Mouse (Mus musculus) kidney, adult 2 months (tissue): ENCODE measurements around the gene Asap2. TPM values are rescaled to one million over a fixed set of nuclear protein-coding genes. Genes with fewer than 3 reads are reported as not detected.

Source experiments
- DNase-seq: peaks from one replicate; pipeline ENCODE4 v3.0.0; 2021
- H3K27ac ChIP-seq: fragments of 200-500 bp; 2 replicates; pipeline ENCODE4 v1.5.1; 2012; ENCODE audit warnings: low read depth, low read length, control low read depth, inconsistent platforms; ENCODE audit not compliant: insufficient read depth
- H3K27me3 ChIP-seq: fragments of 200-500 bp; replicated peaks from 2 replicates; pipeline ENCODE4 v1.6.1; 2012; ENCODE audit warnings: mild to moderate bottlenecking, moderate library complexity, low read length, inconsistent platforms; ENCODE audit not compliant: control insufficient read depth, insufficient read depth
- H3K36me3 ChIP-seq: fragments of 200-500 bp; 2 replicates; pipeline ENCODE4 v1.6.1; 2012; ENCODE audit warnings: mild to moderate bottlenecking, moderate library complexity, low read length, inconsistent platforms; ENCODE audit not compliant: control insufficient read depth, insufficient read depth
- H3K4me1 ChIP-seq: fragments of 200-500 bp; 2 replicates; pipeline ENCODE4 v1.6.1; 2011; ENCODE audit warnings: low read length; ENCODE audit not compliant: control insufficient read depth, insufficient read depth
- H3K4me3 ChIP-seq: fragments of 200-500 bp; 2 replicates; pipeline ENCODE4 v1.5.1; 2011; ENCODE audit warnings: mild to moderate bottlenecking, low read depth, low read length, control low read depth; ENCODE audit not compliant: insufficient read depth
- CTCF ChIP-seq: fragments of 200-500 bp; conservative IDR thresholded peaks from 2 replicates; pipeline ENCODE4 v1.5.1; 2011; ENCODE audit warnings: low read depth, mild to moderate bottlenecking, control low read depth, low read length, moderate library complexity, mixed read lengths; ENCODE audit not compliant: insufficient read depth, insufficient read length
- POLR2A ChIP-seq: fragments of 200-500 bp; IDR thresholded peaks from one replicate; pipeline ENCODE4 v1.6.1; 2011; ENCODE audit warnings: low read depth, low read length, control low read depth
- WGBS: fragments of 180-500 bp; shearing (Covaris S2); methylation state at CpG from one replicate; pipeline ENCODE4 v1.1.7; 2018; 5-methylcytosine and 5-hydroxymethylcytosine counted together
- polyA plus RNA-seq: library from polyadenylated mRNA; depleted of rRNA; stranded (reverse); fragments of >200 nt; gene quantifications from 2 replicates; pipeline ENCODE4 v1.2.3, GENCODE M21; 2012

Gene Asap2
- polyA plus RNA-seq, 1 experiment = 8.2 TPM

DNA sequence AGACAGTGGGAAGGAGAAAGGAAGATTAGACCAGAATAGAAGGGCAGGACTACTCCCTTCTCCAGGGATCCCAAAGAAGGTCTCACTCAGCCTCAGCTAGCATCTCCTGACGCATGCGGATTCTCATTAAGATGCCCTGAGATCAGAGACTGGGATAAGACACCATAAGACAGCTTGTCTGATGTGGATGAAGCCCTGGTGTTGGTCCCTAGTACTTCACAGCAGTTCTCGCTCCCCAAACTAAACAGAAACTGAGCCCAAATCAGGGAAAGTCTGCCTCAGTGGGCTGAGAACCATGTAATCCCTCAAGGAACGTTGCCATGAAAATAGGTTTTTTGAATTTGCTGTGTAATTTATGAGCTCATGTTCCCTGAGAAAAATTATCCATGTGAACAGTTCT lies 136.3 kb downstream of the Asap2 start:
- Histone ChIP-seq H3K4me3 (no peak overlapping the region), H3K4me1 (peaks cover 7% of the 10 kb centered on the region), H3K27me3 (no peaks in the 10 kb centered on the region), H3K27ac (no peak overlapping the region), H3K36me3 (no peaks in the 10 kb centered on the region)
- DNase-seq = no peak
- WGBS = 92% methylated on average over 4 of the region's 4 CpGs
- TF ChIP-seq POLR2A (no peak), CTCF (no peak)

DNA sequence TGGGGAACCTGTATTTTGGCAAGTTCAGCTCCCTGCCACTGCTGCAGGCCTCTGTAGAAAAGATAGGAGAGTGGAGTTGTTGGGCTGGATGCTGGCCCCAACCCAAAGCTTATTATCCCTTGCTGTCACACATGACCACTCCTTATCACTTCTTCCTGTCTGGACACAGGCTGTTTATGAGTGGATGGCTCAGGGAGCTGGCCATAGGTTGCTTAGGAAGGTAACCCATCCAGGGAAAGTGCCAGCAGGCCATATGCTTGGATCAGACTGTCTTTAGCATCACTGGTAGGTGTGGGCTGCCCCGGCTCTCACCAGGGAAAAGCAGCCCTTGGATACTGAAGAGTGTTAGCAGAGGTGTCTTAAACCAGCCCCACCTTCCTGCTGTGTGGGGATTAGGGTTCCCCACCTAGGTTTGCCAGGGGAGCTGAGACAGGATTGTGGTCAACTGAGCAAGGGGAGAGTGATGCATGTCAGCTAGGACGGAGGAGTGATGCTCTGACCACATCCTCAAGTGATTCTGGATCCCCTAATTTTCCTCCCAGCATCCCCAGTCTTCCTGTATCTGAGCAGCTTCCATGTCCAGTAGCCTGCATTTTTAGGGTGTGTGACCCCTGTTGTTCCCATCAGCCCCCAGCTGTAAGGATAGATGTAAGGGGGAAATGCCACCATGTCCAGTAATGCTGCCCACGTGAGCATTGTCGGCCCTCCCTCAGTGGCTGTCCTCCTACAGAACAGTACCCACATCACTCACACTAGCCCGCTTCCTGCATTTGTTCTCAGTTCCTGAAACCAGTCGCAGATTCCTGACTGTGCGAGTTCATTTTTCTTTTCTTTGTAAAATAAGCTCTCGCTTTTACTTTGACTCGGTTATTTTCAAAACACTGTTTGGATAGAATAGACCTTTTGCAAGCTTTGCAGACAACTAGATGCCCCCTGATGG lies 138.9 kb downstream of the Asap2 start:
- Histone ChIP-seq H3K4me1 (peaks cover 13% of the 10 kb centered on the region), H3K27ac (no peak overlapping the region), H3K36me3 (no peaks in the 10 kb centered on the region), H3K27me3 (no peaks in the 10 kb centered on the region), H3K4me3 (no peak overlapping the region)
- TF ChIP-seq CTCF (no peak), POLR2A (no peak)
- 70% methylated on average over 9 of the region's 9 CpGs for WGBS
- no peak for DNase-seq

DNA sequence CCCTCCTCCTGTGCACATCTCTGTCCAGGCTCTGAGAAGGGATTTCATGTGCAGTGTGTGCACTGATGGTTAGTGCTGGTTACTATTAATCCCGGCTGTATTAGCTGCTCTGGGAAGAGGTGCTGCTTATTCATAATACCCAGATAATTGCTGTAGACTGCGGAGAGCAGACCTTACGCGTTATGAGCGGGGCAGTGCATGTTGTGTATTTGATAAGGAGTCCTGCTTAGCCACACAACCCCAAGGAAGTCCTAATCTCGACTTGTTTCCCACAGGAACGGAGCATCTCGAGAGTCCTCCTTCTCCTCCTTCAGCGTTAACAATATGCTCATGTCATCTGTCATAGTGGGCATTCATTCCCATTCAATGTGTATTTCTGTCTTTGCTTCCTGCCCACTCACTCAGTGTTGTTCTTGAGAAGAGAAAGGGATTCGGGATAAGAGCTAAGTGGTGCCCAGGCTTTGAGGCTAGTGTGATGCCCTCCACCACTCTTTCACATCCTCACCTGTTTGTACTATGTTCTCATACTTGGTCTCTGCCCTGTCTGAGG lies 140.1 kb downstream of the Asap2 start:
- 82% methylated on average over 10 of the region's 10 CpGs for WGBS
- DNase-seq = no peak
- H3K36me3 ChIP-seq = no peaks in the 10 kb centered on the region
- no peak for TF ChIP-seq CTCF
- no peak for TF ChIP-seq POLR2A
- no peak overlapping the region for H3K4me3 ChIP-seq
- H3K27ac ChIP-seq = no peak overlapping the region
- H3K4me1 ChIP-seq = peaks cover 11% of the 10 kb centered on the region
- H3K27me3 ChIP-seq = no peaks in the 10 kb centered on the region

DNA sequence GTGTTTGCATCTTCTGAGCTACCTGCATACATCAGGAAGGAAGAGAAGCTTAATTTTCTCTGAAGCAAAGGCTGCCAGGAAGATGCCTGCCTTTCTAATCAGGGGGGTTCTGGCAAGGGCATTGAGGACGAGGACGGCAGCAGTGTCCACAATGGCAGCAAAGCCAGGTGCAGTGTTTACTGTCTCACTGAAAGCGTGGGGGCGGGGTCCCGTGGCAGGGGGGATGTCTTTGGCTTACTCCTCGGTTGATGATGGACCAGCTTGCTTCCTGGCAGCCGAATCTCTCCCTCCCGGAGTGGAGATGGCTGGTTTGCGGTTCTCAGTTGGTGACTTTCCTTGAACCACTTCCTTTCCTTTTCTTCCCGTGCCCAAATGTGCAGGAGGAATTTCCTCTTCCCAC lies 142.3 kb downstream of the Asap2 start:
- Histone ChIP-seq H3K27me3 (no peaks in the 10 kb centered on the region), H3K4me3 (no peak overlapping the region), H3K36me3 (no peaks in the 10 kb centered on the region), H3K4me1 (peaks cover 14% of the 10 kb centered on the region), H3K27ac (no peak overlapping the region)
- DNase-seq = peak; percentile 30
- 36% methylated on average over 10 of the region's 10 CpGs for WGBS
- TF ChIP-seq POLR2A (no peak), CTCF (no peak)

DNA sequence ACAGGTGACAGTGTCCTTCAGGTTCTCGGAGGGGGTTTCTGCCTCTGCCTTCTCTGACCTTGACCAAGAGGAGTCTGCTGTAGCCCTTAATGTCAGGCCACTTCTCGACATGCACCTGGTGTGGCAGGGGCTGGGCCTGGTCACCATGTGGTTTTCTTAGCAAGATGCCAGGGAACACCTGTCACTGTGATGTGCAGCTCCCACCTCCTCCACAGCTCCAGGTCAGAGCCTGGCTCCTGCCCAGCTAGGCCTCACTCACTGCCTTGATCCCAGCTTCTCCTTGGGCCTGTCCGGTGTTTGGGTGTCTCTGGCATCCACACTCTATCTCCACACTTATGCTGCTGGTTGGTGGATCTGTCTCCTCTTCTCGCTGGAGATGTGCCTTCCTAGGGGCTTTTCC lies 142.8 kb downstream of the Asap2 start:
- WGBS = 65% methylated on average over 4 of the region's 4 CpGs
- no peak overlapping the region for H3K4me3 ChIP-seq
- no peak for TF ChIP-seq CTCF
- no peak for TF ChIP-seq POLR2A
- H3K4me1 ChIP-seq = peaks cover 11% of the 10 kb centered on the region
- no peak overlapping the region for H3K27ac ChIP-seq
- no peak for DNase-seq
- no peaks in the 10 kb centered on the region for H3K27me3 ChIP-seq
- no peaks in the 10 kb centered on the region for H3K36me3 ChIP-seq

DNA sequence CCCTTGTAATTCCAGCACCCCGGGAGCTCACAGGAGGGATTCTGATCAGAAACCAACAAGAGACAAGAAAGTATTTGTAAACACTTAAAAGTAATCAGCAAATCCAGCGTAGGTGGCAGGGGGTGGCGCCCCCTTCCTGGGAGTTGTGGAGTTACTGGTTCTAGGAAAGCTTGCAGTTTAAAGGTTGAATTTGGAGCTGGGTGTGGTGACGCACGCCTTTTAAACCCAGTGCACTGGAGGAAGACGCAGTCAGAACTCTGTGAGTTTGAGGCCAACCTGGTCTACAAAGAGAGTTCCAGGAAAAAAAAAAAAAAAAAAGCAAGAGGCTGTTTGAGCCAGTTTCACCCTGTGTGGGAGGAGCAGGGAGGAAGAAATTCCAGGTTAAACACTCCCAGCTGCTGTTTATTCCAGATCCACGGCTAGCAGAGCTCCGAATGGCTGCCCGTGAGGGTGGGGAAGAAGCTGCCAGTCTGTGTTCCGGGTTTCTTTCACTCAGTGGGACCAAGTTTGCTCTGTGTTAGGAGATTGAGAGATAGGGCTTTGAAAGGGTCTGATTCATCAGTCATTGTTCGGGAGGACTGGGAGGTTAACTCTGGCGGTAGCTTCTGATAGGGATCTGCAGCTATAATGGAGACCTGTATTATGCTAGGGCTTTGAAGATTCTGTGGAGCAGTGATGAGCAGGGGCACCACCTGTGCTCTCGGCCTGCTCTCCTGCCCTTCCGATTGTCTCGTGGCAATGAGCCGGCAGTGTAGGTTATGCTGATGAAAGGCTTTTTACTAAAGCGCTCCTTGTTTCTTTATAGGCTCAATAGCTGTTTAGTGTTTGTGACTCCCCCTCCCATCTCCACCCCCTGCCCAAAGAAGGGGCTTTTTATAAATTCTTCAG lies 144.0 kb downstream of the Asap2 start:
- H3K27me3 ChIP-seq = no peaks in the 10 kb centered on the region
- WGBS = 60% methylated on average over 17 of the region's 17 CpGs
- 0 out of 2 replicates have a peak overlapping the region, but pooled peaks have one; percentile 25 for H3K27ac ChIP-seq
- H3K4me3 ChIP-seq = no peak overlapping the region
- peak; percentile 56 for DNase-seq
- no peaks in the 10 kb centered on the region for H3K36me3 ChIP-seq
- H3K4me1 ChIP-seq = peaks cover 11% of the 10 kb centered on the region
- TF ChIP-seq POLR2A = no peak
- peak; percentile 37 for TF ChIP-seq CTCF
